ENCODE assay signal across 18 mouse cellular contexts in genomic region chr13:111961423-111961822, GRCm38 (mm10).
A peak's percentile ranks its signal among the peaks of the same experiment; 100 is the strongest.
DNase-seq lines count a peak whose midpoint lies in the region; ATAC-seq lines count a peak whose summit lies in the region.
"Had no signal": no experiment of that assay in that cellular context is flagged by ENCODE, and none has a peak within 500 bp of the region (broad histone marks: within the 10 kb centered on the region; RNA-seq: fewer than 3 reads in every experiment).

No protein-coding gene starts in this region.

- H3K4me1 ChIP-seq in kidney, embryonic 14.5 days (ENCODE audit: control insufficient read depth, insufficient read depth, low read length) = peaks cover 6% of the 10 kb centered on the region; the same call in 1 of the 2 replicates
- peaks cover 7% of the 10 kb centered on the region; the same call in 1 of the 2 replicates for H3K4me1 ChIP-seq in liver, embryonic 11.5 days (replicated peaks; ENCODE audit: control insufficient read depth, insufficient read depth, low read length)
- H3K4me1 ChIP-seq: embryonic facial prominence, embryonic 13.5 days had no signal

- 37% methylated on average over 6 of the region's 6 CpGs for WGBS in kidney, embryonic 14.5 days
- 75% methylated on average over 6 of the region's 6 CpGs for WGBS in liver, embryonic 11.5 days

- DNase-seq in kidney, adult 11 months = peak; percentile 79
- no peak for DNase-seq in kidney, postnatal 10 days
- peak; percentile 65 for DNase-seq in kidney, postnatal 14 days
- no peak for DNase-seq in adrenal gland, adult 2 months
- no peak for DNase-seq in liver, embryonic 11.5 days (ENCODE audit: low spot score)
- DNase-seq in layer of hippocampus, postnatal 25 days (ENCODE audit: extremely low spot score in 1 of 2, low spot score in 1 of 2) = no peak
- DNase-seq: adrenal gland, postnatal 25 days; cerebellum, adult 18-20 months; cerebellum, adult 9-11 months; cerebellum, postnatal 36 days; forebrain, postnatal 0 days; gastrocnemius, postnatal 14 days; heart, postnatal 36 days had no signal

- peak overlapping the region; percentile 78; the same call in 1 of the 2 replicates for H3K27ac ChIP-seq in kidney, embryonic 14.5 days (ENCODE audit: low read depth, low read length)
- H3K27ac ChIP-seq in liver, embryonic 11.5 days (ENCODE audit: low read depth, low read length) = no peak overlapping the region
- H3K27ac ChIP-seq: embryonic facial prominence, embryonic 13.5 days; forebrain, embryonic 13.5 days; heart, embryonic 13.5 days had no signal

- no peaks in the 10 kb centered on the region for H3K9me3 ChIP-seq in kidney, embryonic 14.5 days (ENCODE audit: control insufficient read depth, low read length)
- no peaks in the 10 kb centered on the region for H3K9me3 ChIP-seq in liver, embryonic 11.5 days (ENCODE audit: control insufficient read depth, low read length)
- H3K9me3 ChIP-seq: embryonic facial prominence, embryonic 13.5 days; forebrain, embryonic 13.5 days had no signal

- H3K4me2 ChIP-seq in kidney, embryonic 14.5 days (replicated peaks; ENCODE audit: low read depth, low read length) = no peak overlapping the region
- no peak overlapping the region for H3K4me2 ChIP-seq in liver, embryonic 11.5 days
- H3K4me2 ChIP-seq: embryonic facial prominence, embryonic 13.5 days; forebrain, embryonic 13.5 days; heart, embryonic 13.5 days had no signal

- no peak overlapping the region for H3K9ac ChIP-seq in kidney, embryonic 14.5 days (ENCODE audit: low read depth, low read length)
- no peak overlapping the region for H3K9ac ChIP-seq in liver, embryonic 11.5 days (ENCODE audit: low read depth, low read length)
- H3K9ac ChIP-seq: embryonic facial prominence, embryonic 13.5 days; forebrain, embryonic 13.5 days; forebrain, postnatal 0 days; heart, embryonic 13.5 days had no signal

- no peaks in the 10 kb centered on the region for H3K27me3 ChIP-seq in kidney, embryonic 14.5 days (ENCODE audit: control insufficient read depth, insufficient read depth, low read length)
- H3K27me3 ChIP-seq in liver, embryonic 11.5 days (replicated peaks; ENCODE audit: control insufficient read depth, insufficient read depth, low read length) = no peaks in the 10 kb centered on the region
- H3K27me3 ChIP-seq: embryonic facial prominence, embryonic 13.5 days; forebrain, embryonic 13.5 days; heart, embryonic 13.5 days had no signal

- no peak overlapping the region for H3K4me3 ChIP-seq in kidney, embryonic 14.5 days (ENCODE audit: low read length)
- no peak overlapping the region for H3K4me3 ChIP-seq in liver, embryonic 11.5 days (ENCODE audit: low read depth, low read length)
- H3K4me3 ChIP-seq: embryonic facial prominence, embryonic 13.5 days; forebrain, embryonic 13.5 days; heart, embryonic 13.5 days had no signal

- ATAC-seq in kidney, embryonic 14.5 days (ENCODE audit: low FRiP score, low TSS enrichment) = peak; percentile 76
- no peak for ATAC-seq in liver, embryonic 11.5 days (replicated peaks; ENCODE audit: low FRiP score)
- ATAC-seq: activated CD4-positive, CD25-positive, alpha-beta regulatory T cell, adult 4 months; forebrain, embryonic 13.5 days; forebrain, postnatal 0 days had no signal

- H3K36me3 ChIP-seq in kidney, embryonic 14.5 days (ENCODE audit: control insufficient read depth, insufficient read depth, low read length) = no peaks in the 10 kb centered on the region
- H3K36me3 ChIP-seq in liver, embryonic 11.5 days (ENCODE audit: control insufficient read depth, insufficient read depth, low read length) = no peaks in the 10 kb centered on the region
- H3K36me3 ChIP-seq: embryonic facial prominence, embryonic 13.5 days; heart, embryonic 13.5 days had no signal

Comparison
In these comparisons a context has a peak if more than half of its experiments do, and no peak if none do; other contexts are left out.
1. DNase-seq: peak in kidney, adult 11 months (single experiment) and kidney, postnatal 14 days (single experiment); none in kidney, postnatal 10 days (single experiment), adrenal gland, adult 2 months (single experiment), liver, embryonic 11.5 days (single experiment) and layer of hippocampus, postnatal 25 days (0 of 2).